Mouse (Mus musculus): Measurements from ENCODE around the gene 6030408B16Rik.

GRCm38 (mm10) chr15:101339537-101339936 lies 46.5 kb downstream of the 6030408B16Rik start:
- TF ChIP-seq POLR2A (IDR thresholded peaks at IDR 0.05; ENCODE audit: insufficient read depth, low read length) (no peak), CTCF (IDR thresholded peaks at IDR 0.05; ENCODE audit: low read depth, low read length) (peak; percentile 92)
